Mouse (Mus musculus) hindbrain, embryonic 10.5 days (tissue): Measurements from ENCODE around the gene Zfp677. TPM values are rescaled to one million over a fixed set of nuclear protein-coding genes. Genes with fewer than 3 reads are reported as not detected.
"Not testable (repeated sequence)": the region's sequence is repeated elsewhere in the genome, so short reads cannot be mapped to it uniquely, and the experiment has no call there.

Source experiments
- DNase-seq: peaks from one replicate; pipeline ENCODE4 v3.0.0-alpha.2; 2017; ENCODE audit warnings: low spot score
- H3K27ac ChIP-seq: fragments of 300-500 bp; sonication (generic); 2 replicates; pipeline ENCODE4 v1.5.1; 2016; ENCODE audit warnings: mild to moderate bottlenecking, moderate library complexity
- H3K27me3 ChIP-seq: fragments of 300-500 bp; sonication (generic); 2 replicates; pipeline ENCODE4 v1.6.1; 2016; ENCODE audit warnings: mild to moderate bottlenecking; ENCODE audit not compliant: poor library complexity, insufficient read depth, severe bottlenecking
- H3K36me3 ChIP-seq: fragments of 300-500 bp; sonication (generic); 2 replicates; pipeline ENCODE4 v1.6.1; 2016; ENCODE audit warnings: mild to moderate bottlenecking, moderate library complexity
- H3K4me1 ChIP-seq: fragments of 300-500 bp; sonication (generic); replicated peaks from 2 replicates; pipeline ENCODE4 v1.6.1; 2016; ENCODE audit warnings: mild to moderate bottlenecking
- H3K4me3 ChIP-seq: fragments of 300-500 bp; sonication (generic); 2 replicates; pipeline ENCODE4 v1.5.1; 2016; ENCODE audit warnings: mild to moderate bottlenecking, moderate library complexity
- H3K9me3 ChIP-seq: fragments of 300-500 bp; sonication (generic); 2 replicates; pipeline ENCODE4 v1.6.1; 2016; ENCODE audit warnings: mild to moderate bottlenecking, moderate library complexity
- WGBS: fragments of 180-500 bp; shearing (Covaris S2); methylation state at CpG from one replicate; pipeline ENCODE4 v1.1.7; 2016; 5-methylcytosine and 5-hydroxymethylcytosine counted together
- polyA plus RNA-seq: library from polyadenylated mRNA; unstranded; fragments of >200 nt; fragmentation: Nextera tagmentation; extraction: Ambion mirVana; gene quantifications from 2 replicates; pipeline ENCODE4 v1.2.1, GENCODE M21; 2016

The Zfp677 gene
- polyA plus RNA-seq = 2.6 TPM in 2 replicates

GRCm38 (mm10) chr17:21383391-21384056 is at the start of gene Zfp677:
Gene Zfp677 (plus strand): TSS chr17:21383748.
- DNase-seq = peak; percentile 75
- WGBS = 6% methylated on average over 20 of the region's 20 CpGs

GRCm38 (mm10) chr17:21368018-21368417 is 15.5 kb upstream of the Zfp677 start:
- not testable (repeated sequence) for DNase-seq, H3K27me3 ChIP-seq, H3K27ac ChIP-seq, H3K4me3 ChIP-seq, H3K9me3 ChIP-seq, H3K4me1 ChIP-seq, H3K36me3 ChIP-seq
- 14% methylated on average over 3 of the region's 3 CpGs for WGBS

More at GRCm38 (mm10) chr17:21383391-21384056, at the start of gene Zfp677:
- Histone ChIP-seq H3K9me3 (no peaks in the 10 kb centered on the region), H3K4me1 (peaks cover 6% of the 10 kb centered on the region; the same call in 1 of the 2 replicates), H3K27ac (peak within 1 kb of the TSS; percentile 79), H3K4me3 (peak within 1 kb of the TSS; percentile 59), H3K36me3 (no peaks in the 10 kb centered on the region), H3K27me3 (no peaks in the 10 kb centered on the region)

- no peaks in the 10 kb centered on the region for H3K36me3 ChIP-seq
- WGBS = 11% methylated on average over 31 of the region's 31 CpGs
- no peaks in the 10 kb centered on the region for H3K27me3 ChIP-seq
- H3K9me3 ChIP-seq = no peaks in the 10 kb centered on the region
- peak overlapping the region; percentile 53 for H3K4me3 ChIP-seq
- peaks cover 5% of the 10 kb centered on the region; the same call in 1 of the 2 replicates for H3K4me1 ChIP-seq
- DNase-seq = peak; percentile 21
- H3K27ac ChIP-seq = no peak overlapping the region
These were observed 13.4 kb upstream of the Zfp677 start for GRCm38 (mm10) chr17:21369925-21370719.

GRCm38 (mm10) chr17:21375311-21375710 is 8.2 kb upstream of the Zfp677 start:
- no peaks in the 10 kb centered on the region for H3K27me3 ChIP-seq
- WGBS = 71% methylated on average over 1 of the region's 1 CpGs
- H3K27ac ChIP-seq = no peak overlapping the region
- peaks cover 1% of the 10 kb centered on the region; the same call in 1 of the 2 replicates for H3K4me1 ChIP-seq
- no peak for DNase-seq
- no peaks in the 10 kb centered on the region for H3K9me3 ChIP-seq
- H3K36me3 ChIP-seq = no peaks in the 10 kb centered on the region
- no peak overlapping the region for H3K4me3 ChIP-seq

GRCm38 (mm10) chr17:21384057-21384411 is 486 bp downstream of the Zfp677 start:
- no peaks in the 10 kb centered on the region for H3K9me3 ChIP-seq
- no peak for DNase-seq
- H3K4me1 ChIP-seq = peaks cover 6% of the 10 kb centered on the region; the same call in 1 of the 2 replicates
- H3K27ac ChIP-seq = peak overlapping the region; percentile 79
- 17% methylated on average over 8 of the region's 8 CpGs for WGBS
- no peaks in the 10 kb centered on the region for H3K36me3 ChIP-seq
- H3K27me3 ChIP-seq = no peaks in the 10 kb centered on the region
- peak overlapping the region; percentile 59 for H3K4me3 ChIP-seq

- Histone ChIP-seq H3K27ac (peak within 1 kb of the TSS; percentile 80), H3K4me3 (peak within 1 kb of the TSS; percentile 63), H3K9me3 (no peaks in the 10 kb centered on the region), H3K27me3 (no peaks in the 10 kb centered on the region), H3K4me1 (peaks cover 7% of the 10 kb centered on the region), H3K36me3 (no peaks in the 10 kb centered on the region)
- under 1% methylated on average over 22 of the region's 22 CpGs for WGBS
- peak; percentile 62 for DNase-seq
These were observed 39.4 kb downstream of the Zfp677 start, which contains the start of gene Zfp54 for GRCm38 (mm10) chr17:21422664-21423599. Gene Zfp54 (plus strand): TSS chr17:21423227.

GRCm38 (mm10) chr17:21438806-21439400 is 55.4 kb downstream of the Zfp677 start:
- DNase-seq, H3K4me3 ChIP-seq, H3K4me1 ChIP-seq, H3K36me3 ChIP-seq, H3K27ac ChIP-seq, H3K9me3 ChIP-seq, H3K27me3 ChIP-seq: not testable (repeated sequence)
- WGBS = 86% methylated on average over 9 of the region's 9 CpGs

Other genes starting within 250 kb of the Zfp677 start
- gene Vmn1r234, start 157.7 kb upstream of the Zfp677 start, polyA plus RNA-seq = not detected in 2 replicates
- not detected in 2 replicates for gene Vmn1r235, start 127.3 kb upstream of the Zfp677 start, polyA plus RNA-seq
- not detected in 2 replicates for gene Vmn1r236, start 100.8 kb upstream of the Zfp677 start, polyA plus RNA-seq
- gene Vmn1r237, start 71.9 kb upstream of the Zfp677 start, polyA plus RNA-seq = not detected in 2 replicates
- gene Zfp54, start 39.5 kb downstream of the Zfp677 start, polyA plus RNA-seq = 2.3 and 3.8 TPM in 2 replicates
- gene Zfp51, start 66.6 kb downstream of the Zfp677 start, polyA plus RNA-seq = 11.6 and 14.9 TPM in 2 replicates
- 6.3 and 9.6 TPM in 2 replicates for gene Zfp53, start 105.2 kb downstream of the Zfp677 start, polyA plus RNA-seq
- gene Zfp52, start 151.8 kb downstream of the Zfp677 start, polyA plus RNA-seq = 1.5 and 2.0 TPM in 2 replicates
- 12.1 and 13.9 TPM in 2 replicates for gene Zfp948, start 183.3 kb downstream of the Zfp677 start, polyA plus RNA-seq